Mouse (Mus musculus) lung, adult 2 months (tissue): ENCODE data around the gene Cactin.

ENCODE experiments used
- CTCF ChIP-seq: fragments of 200-500 bp; IDR thresholded peaks from 2 replicates; pipeline ENCODE4 v1.5.1; 2011; ENCODE audit warnings: mild to moderate bottlenecking, low read length, control low read depth; ENCODE audit not compliant: insufficient read depth
- POLR2A ChIP-seq: fragments of 200-500 bp; IDR thresholded peaks from 2 replicates; pipeline ENCODE4 v1.6.1; 2011; ENCODE audit warnings: low read depth, mild to moderate bottlenecking, control low read depth, low read length, borderline replicate concordance; ENCODE audit errors: extremely low read depth

DNA sequence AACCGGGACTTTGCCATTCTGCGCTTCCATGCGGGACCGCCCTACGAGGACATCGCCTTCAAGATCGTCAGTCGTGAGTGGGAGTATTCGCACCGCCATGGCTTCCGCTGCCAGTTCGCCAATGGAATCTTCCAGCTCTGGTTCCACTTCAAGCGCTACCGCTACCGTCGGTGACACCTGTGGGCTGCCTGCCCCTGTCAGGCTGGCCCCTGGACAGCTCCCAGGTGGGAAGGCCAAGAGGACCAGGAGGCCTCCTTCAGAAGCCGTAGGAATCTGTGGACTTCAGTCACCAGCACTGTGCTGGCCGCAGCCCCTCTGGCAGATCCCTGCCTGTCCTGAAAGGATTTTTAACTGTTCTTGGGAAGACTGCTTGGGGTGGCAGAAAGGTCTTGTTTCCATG is 4.9 kb downstream of the Cactin start:
- TF ChIP-seq CTCF (no peak), POLR2A (no peak)
